Mouse (Mus musculus) retina, postnatal 7 days (tissue): ENCODE data around the gene Med13l.

Experiments
- DNase-seq: peaks from one replicate; pipeline ENCODE4 v3.0.0-alpha.2; 2012; ENCODE audit warnings: low read depth, low spot score

Med13l gene

DNA sequence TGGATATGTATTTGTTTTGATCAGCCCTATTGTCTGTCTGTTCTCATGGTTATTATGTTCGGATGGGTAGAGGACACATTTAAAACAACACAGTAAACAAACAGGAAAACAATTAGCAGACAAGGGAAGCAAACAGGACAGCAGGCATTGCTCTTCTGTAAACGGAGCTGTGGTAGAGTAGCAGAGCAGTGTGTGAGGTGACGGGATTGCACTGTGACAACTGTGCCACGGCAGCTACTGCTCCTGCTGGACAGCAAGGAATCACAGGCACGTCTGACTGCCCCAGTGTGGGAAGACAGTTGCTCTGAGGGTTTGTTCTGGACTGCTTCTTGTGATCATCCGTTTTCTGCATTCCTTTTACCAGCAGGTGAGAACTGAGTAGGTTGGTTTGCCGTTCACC is 94.9 kb downstream of the Med13l start:
- no peak for DNase-seq

DNA sequence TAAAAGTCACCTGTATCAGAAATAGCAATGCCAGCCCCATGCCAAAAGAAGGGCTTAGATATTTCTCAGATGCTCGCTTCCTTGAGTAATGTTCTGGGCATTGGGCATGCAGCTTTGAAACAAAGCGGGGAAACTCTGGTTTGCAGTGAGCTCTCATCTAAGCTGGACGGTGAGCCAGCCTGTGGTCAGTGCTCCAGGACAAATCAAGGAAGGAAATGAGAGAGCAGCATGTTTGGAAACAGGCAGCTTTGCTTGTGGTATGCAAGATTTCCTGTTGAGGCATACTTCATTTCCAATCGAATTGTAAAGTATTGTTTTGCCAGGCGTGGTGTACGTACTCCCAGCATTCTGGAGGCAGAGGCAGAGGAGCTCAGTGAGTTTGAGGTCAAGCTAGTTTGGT is 95.5 kb downstream of the Med13l start:
- no peak for DNase-seq

DNA sequence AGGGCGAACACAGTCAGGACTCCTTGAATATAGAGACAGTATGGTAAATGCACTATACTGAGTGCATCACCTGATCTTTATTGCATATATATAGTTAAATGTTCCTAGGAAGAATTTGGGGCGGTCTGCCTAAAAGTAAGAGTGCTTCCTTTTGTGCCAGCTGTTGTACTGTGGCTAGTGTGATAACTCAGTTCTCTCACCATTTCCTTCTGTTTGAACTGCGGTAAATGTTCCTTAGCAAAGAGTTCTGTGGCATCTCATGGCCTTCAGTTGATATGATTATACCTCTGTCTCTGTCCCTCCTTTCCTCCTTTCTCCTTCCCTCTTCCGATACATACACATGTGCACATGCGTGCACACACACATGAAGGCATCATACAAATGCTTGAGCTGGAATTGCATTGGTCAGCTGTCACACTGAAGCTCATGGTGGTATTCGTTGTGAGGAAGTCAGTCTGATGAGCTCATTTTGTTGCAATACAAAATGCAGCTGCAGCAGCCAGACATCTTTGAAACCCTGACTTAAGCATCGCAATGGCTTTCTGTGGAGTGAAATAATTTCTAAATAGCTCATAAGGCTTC is 97.9 kb downstream of the Med13l start:
- no peak for DNase-seq

DNA sequence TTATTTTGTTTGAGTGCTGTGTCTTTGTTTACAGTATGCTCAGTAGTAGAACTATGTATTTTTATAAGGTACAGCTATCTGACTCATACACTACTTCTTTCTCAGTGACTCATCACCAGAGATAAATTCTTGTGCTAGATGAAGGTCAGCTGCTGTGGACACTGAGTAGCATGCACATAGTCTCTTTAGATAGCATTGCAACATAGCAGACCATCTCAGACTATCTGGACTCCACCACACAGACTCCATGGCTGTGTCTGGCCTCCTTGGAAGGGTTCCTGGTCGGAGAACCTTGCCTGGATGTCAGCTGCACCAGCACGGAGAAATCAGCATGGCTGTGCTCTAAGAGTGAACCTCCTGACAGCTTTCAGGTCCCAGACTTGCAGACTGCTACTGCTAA is 99.2 kb downstream of the Med13l start:
- DNase-seq: no peak

DNA sequence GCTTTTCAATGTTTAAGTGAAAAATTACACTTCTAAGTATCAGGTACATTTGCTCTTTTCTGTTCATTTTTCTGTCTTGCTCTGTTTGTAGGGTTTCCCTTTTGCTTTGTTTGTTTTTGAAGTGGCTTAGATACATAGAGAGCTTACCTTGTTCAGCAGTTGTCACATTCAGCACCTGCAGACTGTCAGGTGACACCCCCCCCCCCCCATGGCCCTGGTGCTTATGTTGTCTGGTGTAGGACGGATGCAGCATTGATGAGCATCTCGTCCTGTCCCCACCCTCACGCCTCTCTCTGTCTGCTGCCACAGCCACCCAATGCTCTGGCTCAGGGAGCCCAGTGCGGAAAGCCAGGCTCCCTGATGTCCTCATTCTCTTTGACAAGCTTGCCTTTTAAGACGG is 101.3 kb downstream of the Med13l start:
- no peak for DNase-seq

DNA sequence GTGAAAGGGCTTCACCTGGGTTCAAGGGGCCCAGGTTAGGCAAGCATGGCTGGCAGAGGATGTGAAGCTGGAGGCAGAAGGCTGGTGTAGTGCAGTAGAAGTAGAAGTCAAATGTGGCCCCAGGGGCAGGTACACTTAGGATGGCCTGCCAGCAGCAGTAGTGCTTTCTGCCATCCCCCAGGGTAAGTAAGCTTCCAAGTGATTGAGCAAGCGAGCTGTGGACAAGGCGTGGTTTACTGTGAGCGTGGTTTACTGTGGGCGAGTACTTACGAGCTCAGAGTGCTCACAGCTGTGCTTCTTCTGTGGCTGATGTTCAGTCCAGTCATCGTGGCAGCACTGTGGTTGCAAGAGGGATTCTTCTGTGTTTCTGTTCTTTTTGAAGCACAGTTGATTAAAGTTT is 103.5 kb downstream of the Med13l start:
- DNase-seq: no peak

DNA sequence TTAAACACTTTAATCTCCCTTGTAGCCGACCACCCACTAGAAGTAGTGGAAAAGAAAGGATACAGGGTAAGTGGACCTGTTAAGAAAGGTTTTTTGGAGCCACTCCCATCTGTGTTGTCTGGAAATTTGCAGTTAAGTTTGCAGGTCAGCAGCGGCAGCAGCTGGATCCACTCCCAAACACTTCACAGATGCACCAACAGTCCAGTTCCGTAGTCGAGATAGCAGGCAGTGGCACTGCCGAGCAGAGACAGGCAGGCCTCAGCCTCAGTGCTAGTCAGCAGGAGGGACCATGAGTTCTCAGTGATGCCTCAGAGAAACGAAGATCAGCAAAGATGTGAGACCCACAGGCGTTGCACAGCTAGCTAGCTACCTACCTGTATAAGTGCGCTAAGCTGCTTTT is 104.5 kb downstream of the Med13l start:
- DNase-seq: no peak

DNA sequence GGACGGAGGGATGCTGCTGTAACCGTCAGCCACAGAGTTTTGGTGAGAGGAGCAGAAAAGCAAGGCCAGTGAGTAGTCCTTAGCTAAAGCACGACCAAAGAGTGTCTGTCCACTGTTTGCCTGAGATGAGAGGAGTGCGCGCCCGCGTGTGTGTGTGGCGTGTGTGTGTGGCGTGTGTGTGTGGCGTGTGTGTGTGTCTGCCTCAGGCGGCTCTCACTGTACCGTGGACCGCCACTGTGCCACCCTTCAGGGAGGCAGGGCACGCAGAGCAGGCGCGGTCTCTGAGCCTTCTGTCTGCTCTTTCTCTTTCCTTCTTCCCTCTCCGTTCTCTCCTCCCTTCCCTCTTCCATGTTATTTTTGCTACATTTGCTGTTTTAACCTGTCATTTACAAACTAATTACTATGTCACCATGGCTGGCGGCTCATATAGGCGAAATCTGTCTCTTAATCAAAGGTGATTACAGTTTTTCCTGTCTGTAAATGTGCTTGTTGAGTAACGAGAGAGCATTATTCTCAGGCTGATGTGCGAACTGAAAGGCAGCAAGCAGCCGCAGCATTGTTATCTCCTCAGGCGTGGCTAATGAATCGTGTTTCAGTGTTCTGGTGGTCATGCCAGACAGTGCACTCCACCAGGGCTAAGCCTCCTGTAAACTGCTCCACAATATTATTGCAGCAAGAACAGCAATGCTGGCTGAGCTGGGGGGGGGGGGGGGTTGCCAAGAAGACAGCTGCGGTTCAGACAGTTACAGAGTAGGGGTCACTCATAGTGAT is 106.1 kb downstream of the Med13l start:
- peak; percentile 31 for DNase-seq

DNA sequence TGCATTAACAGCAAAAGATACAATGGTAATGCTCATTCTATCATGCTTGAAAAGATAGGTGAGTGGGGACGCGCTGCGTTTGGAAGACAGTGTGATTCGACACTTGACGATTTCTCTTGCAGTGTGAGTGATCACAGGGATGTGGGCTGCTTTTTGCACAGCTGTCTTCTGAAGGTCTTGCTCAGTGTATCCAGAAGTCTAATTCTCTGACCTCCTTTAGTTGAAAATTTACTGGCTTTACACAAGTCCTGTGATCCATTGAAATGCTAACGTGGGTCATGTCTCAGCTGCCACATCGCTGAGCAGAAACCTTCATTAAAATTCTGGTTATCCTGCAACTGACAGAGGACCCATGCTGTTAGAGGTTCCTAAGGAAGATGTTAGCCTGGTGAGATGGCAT is 107.4 kb downstream of the Med13l start:
- no peak for DNase-seq

DNA sequence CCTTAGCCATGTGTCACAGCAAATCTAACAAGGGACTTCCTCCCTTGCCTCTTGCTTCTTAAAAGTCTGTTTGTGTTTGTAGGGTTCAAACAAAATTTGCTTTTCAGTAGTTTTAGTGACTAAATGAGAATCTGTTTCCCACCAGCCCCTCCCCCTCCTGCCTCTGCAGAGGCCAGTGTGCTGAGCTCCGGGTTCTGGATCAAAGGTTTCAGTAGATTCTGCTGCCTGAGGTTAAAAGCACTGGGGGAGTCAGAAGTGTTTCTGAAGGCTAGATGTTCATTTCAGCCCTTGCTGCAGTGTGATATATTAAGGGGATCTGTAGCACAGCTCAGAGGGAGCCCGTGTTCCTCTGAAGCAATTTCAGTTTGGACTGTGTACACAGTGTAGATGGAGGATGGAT is 108.5 kb downstream of the Med13l start:
- DNase-seq: no peak

DNA sequence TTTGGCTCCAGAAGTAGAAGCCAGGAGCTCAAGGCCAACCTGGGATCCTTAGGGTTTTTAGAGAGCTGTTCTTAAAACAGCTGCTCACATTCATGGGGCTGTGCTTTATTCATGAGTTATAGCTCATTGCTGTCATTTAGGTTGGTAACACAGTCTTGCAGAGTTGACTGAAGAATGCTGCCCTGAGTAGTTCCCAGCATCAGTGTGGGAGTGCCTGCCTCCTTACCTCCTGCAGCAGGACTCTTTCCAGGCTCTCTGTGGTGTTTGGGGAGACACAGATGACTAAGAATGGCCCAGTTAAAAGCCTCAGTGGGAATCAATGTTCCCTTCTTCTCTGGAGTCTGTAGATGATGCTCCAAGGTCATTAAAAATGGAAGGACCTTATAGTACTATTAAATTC is 111.6 kb downstream of the Med13l start:
- DNase-seq: no peak

DNA sequence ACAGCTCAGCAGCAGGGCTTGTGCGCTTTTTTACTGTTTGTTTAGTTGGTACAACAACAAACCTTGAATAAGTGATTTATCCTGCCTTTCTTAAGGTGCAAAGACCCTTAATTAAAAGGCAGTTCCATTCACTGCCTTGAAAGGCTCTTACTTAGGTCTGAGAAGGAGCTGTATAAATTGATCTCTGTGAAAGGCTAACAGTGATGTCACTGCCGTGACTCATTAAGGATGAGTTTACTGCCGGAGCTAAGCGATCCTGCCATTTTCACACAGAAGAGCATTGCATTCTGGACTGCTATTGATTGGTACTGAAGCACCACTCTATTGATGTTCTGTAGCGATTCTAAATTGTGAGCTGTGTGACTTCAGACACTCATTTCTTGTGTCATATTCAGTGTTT is 113.4 kb downstream of the Med13l start:
- no peak for DNase-seq

DNA sequence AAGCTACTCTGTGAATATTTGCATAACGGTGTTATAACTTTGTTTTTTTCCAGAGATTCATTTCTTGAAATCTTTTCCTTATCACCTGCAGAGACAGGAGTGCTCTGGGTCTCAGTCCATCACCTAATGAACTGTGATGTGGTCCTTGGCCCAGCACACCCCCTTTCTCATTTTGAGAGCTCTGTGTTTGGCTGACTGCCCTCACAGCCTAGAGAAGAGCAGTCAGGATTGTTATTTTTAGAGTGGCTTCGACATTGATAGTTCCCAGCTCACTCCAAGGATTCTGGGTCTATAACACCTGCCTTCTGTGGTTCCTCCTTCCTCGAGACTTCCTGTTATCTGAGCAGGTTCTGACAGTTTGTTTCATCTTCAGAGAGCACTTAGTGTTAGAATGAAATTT is 113.8 kb downstream of the Med13l start:
- no peak for DNase-seq

DNA sequence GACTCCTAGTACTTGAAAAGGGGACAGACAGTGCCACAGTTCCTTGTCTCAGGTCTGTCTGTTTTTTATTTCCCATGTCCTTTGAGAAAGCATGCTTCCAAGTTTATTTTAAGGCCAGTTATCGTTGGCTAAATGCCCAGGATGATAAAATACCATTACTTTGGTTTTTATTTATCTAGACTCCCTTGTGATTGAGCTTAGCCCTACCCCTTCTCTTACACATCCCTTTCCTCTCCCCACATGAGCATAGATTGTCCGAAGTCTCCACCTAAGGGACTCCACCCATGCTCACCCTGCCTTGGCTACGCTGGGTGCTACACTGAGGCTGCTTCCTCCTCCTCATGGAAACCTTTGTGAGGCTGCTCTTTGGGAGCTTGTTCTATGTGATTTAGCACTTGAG is 115.2 kb downstream of the Med13l start:
- DNase-seq: no peak

DNA sequence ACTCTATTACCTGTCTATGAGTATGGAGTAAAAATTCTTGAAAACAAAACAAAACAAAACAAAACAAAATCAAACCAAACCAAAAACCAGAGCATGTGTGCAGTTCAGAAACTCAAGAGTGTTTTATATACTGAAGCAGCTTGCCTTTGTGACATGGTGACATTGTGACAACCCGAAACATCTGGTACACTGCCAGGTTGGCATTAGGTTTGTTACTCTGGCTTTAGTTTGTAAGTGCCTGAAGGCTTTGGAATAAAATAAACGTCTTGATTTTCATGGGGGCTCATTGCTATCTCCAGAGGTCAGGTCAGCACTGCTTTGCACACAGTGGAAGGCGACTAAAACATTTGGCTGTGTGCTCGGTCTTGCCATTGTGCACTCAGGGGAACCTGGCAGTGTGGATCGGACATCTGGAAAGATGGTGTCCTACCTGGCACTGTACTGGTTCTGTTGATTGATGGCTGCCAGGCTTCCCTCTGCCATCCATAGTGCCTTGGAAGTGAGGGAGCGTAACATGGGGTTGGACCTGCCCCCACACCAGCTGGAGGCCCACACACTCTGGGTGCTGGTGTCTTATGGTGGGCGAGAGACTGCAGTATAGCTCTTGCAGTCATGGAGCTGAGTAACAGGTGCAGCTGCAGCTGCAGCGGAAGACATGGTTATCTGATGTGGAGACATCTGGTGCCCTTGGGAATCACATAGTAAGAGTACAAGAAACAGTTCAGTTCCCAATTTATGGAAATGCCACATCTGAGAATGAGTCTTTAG is 115.9 kb downstream of the Med13l start:
- no peak for DNase-seq

DNA sequence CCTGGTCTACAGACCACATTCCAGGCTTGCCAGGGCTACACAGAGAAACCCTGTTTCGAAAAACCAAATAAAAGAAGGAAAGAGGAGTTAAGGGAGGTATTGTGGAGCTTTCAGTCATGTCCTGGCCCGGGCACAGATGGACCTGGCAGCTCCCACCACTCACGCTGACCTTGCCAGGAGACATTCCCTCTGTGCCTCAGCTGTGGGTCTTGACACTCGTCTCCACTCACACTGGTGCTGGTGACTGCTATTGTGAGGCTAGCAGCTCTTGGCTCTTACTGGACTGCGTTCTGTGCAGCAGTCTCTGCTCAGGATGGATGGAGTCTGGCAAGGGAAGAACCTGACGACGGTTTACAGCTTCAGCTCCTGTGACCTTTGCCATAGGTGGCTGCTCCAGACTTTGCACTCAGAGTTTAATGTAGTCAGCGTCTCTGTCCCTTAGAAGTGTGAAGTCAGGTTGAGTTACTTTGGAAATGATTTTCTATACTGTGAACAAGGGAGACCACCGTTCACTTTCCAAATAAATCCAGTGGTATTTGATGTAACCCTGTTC is 118.9 kb downstream of the Med13l start:
- DNase-seq: no peak

DNA sequence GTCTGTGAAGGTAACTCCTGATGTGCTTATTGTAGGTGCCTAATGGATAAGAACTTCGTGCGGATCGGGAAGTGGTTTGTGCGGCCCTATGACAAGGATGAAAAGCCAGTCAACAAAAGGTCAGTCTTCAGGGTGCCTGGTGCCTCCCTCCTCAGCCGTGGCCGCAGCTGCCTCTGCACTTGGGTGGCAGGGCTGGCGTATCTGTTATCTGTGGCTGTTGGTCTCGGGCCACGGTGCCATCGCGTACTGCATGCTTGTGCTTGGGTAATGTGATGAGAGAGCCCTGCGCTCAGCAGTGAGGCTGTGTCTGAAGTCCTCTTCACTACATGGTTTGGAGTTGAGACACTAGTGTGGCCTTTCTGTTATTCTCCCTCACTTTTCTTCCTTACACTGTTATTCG is 120.4 kb downstream of the Med13l start:
- no peak for DNase-seq

DNA sequence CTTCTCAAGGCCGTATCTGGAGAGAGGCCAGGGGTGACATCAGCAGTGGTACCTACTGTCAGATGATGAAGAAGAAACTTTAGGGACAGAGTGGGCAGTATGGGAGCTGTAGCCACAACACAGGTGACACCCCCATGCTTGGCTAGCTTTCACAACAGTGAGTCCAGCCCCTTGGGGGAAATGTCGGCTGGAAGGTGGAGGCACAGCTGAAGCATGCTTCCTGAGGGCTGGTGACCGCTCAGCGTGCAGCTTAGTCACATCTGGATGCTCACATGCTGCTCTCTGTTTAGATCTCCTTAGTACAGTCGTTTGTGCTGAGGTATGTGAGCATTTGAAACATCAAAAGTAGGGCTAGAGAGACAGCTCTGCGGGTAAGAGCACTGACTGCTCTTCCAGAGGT is 121.5 kb downstream of the Med13l start:
- no peak for DNase-seq

DNA sequence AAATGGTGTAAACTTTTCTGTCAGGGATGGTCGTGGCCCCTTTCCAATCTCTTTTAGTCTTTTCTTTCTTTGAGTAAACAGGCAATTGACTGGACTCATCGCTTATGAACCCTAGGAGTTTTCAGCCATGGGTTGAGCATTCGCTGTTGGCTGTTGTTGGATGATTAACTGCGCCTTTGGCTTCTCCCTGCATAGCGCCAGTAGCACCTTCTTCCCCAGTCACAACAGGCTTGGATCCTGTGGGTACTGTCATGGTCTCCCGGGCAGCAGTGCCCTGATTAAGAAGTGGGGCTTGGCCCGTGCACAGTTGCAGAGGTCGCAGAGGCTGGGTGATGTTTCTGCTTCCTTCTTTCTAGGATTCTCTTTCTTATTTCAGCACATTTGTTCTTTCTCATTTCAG is 124.7 kb downstream of the Med13l start:
- no peak for DNase-seq

DNA sequence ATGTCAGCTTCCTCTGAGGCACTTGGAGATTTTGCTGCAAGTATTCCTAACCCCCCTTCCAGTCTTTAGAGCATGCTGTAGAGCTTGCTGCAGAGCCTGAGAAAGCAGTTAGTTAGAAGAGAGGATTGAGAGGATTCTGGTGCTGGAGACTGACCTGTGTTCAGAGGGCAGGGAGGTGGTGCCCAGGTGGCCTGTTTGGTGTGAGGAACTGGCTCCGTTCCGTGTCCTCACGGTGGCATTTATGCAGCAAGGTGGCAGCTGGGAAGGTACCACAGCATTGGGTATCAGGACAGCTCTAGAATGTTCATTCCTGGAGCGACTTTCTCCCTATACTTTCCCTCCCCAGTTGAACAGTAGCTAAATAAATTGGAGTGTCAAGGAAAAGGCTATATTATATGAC is 125.5 kb downstream of the Med13l start:
- DNase-seq: no peak

DNA sequence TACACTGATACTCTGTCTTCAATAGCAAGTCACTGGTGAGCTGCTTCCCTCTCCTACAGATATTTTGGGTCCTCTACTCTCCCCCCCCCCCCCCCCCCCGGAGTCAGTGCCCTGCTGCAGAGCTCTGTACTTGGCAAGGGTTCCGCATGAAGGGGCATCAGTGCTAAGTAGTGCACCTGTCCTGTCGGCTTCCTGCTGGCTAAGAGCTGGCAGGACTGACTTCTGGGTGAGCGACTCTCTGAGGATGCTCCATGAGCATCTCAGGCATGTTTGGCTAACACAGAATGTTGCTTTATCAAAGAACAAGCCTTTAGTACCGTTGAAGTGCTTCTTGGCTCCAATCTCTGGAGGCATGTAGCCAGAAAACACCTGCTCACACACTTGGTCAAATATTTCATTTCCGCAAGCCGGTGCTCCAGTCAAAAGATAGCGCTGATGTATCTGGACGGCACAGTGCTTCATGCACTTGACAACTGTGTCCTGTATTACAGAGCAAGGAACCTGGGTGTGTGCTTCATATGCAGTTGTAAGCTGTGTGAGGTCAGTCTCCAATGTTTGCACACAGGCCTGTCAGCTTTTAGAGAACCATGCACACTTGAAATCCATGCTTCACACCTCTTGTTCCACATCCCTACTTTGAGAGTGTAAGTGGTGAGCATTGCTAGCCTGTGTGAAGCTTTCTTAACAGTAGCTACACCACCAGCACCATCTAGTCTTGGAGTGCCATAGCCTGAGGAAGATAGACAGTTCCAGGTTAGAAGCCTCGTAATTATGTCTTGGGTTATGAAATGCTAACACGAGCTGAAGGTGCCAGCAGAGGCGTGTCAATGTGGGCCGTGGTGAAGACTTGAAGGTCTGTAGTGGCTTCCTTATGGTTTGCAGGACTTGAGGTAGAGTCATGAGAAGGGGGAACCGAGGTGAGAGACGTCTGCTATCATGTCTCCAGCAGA is 128.7 kb downstream of the Med13l start:
- no peak for DNase-seq
